Mouse (Mus musculus): Measurements from ENCODE around the gene Gm8947. TPM values are rescaled to one million over a fixed set of nuclear protein-coding genes. Genes with fewer than 3 reads are reported as not detected.
"Not testable (repeated sequence)": the region's sequence is repeated elsewhere in the genome, so short reads cannot be mapped to it uniquely, and the experiment has no call there.

The Gm8947 gene
- polyA plus RNA-seq, 1 experiment from 2014 or later, result 1.7 TPM

DNA sequence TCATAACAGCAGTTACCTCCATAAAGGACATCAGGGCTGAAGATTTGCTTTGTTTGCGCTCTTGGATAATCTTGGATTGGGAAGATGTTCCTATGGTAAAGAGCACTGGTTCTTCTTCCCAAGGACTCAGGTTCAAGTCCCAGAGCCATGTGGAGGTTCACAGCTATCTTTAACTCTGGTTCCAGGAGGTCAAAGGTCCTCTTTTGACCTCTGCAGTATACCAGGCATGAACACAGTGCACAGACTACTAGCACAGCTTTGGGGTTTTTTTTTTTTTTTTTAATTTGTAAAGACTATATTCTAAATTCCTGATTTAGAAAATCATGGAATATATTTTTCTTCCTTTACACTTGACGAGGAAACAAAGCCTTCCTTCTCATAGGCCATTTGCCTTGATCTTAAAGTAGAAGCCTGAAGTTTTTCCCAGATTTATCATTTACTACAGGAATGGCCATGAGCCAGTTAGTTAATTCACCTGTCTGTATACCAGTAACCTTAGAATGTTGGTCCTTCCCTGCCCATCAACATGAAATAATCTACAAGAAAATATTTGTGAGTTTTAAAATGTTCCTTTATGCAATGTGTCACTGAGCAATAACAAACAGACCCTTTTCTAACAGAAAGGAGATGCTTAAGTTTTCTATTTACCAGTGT lies 33.2 kb upstream of the Gm8947 start:
- no peak overlapping the region for H3K27ac ChIP-seq
- H3K9ac ChIP-seq, result no peak overlapping the region
- ATAC-seq, result no peak
- H3K27me3 ChIP-seq (replicated peaks), result 0 out of 2 replicates have a peak, but pooled peaks cover 7% of the 10 kb centered on the region
- H3K4me2 ChIP-seq, result no peak overlapping the region
- no peaks in the 10 kb centered on the region for H3K9me3 ChIP-seq (replicated peaks)
- 70% methylated on average over 2 of the region's 2 CpGs for WGBS (ENCODE audit: insufficient replicate concordance)
- H3K36me3 ChIP-seq, result no peaks in the 10 kb centered on the region
- H3K4me1 ChIP-seq, result peaks cover 18% of the 10 kb centered on the region
- H3K4me3 ChIP-seq, result no peak overlapping the region

DNA sequence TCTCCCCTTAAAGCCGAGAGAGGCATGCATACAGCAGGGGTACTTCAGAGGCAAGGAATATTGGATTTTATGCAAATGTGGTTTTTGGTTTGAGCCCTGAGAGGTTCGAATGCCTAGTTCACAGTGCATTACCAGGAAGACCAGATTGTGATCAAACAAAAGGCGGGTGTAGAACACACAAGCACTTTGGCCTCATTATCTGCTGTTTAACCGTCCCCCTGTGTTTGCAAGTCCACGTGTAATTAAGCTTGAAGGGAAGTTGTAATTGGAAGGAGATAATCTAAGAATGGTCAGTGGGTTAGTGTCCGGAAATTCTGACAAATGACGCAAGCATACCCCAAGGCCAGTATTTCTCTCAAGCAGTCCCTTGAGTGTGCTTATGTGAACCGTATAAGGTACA lies 26.1 kb upstream of the Gm8947 start:
- H3K36me3 ChIP-seq, result no peaks in the 10 kb centered on the region
- no peak overlapping the region for H3K4me3 ChIP-seq
- no peak overlapping the region for H3K9ac ChIP-seq
- H3K9me3 ChIP-seq (replicated peaks), result no peaks in the 10 kb centered on the region
- H3K27me3 ChIP-seq (replicated peaks), result no peaks in the 10 kb centered on the region
- ATAC-seq, result peak; percentile 56
- peak overlapping the region; percentile 47; the same call in 1 of the 2 replicates for H3K27ac ChIP-seq
- WGBS (ENCODE audit: insufficient replicate concordance), result 18% methylated on average over 8 of the region's 8 CpGs
- H3K4me2 ChIP-seq, result no peak overlapping the region
- H3K4me1 ChIP-seq, result peaks cover 34% of the 10 kb centered on the region

DNA sequence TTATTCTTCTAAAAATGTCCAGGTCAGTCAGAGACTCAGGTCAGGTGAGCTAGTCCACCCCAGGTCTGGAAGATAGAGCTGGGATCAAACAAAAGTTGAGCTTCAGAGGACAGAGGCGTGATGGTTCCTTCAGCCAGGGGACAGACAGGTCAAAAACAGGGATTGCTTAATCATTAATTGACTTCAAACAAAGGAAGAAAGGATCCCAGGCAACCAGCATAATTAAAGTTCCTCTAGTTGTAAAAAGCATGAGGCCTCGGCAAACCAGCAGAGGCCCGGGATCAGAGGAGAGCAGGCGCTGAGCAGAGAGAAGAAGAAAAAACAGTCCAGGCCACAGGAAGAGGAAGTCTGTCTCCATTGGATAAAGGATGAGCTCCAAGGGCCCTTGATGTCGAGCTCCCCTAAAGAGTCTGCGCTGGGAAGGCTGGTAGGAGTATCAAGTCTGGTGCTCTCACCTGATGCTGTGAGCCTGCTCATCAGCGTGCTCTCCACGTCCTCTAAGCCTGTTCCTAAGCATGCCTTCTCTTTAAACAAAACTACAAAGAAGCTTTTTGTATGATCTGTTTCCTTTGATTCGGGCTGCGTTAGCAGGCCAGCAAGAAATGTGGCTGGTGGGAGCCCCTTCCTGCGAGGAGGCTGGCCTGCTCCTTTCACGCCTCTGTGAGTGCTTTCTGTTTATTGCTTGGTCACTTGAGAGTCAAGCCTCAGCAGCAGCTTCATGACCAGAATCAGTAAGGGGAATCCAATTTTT lies 24.7 kb upstream of the Gm8947 start:
- peaks cover 45% of the 10 kb centered on the region for H3K4me1 ChIP-seq
- H3K27me3 ChIP-seq (replicated peaks), result no peaks in the 10 kb centered on the region
- 38% methylated on average over 12 of the region's 12 CpGs for WGBS (ENCODE audit: insufficient replicate concordance)
- no peaks in the 10 kb centered on the region for H3K9me3 ChIP-seq (replicated peaks)
- peak overlapping the region; percentile 31 for H3K4me2 ChIP-seq
- peak; percentile 40; the same call in 1 of the 2 replicates for ATAC-seq
- no peak overlapping the region for H3K4me3 ChIP-seq
- H3K27ac ChIP-seq, result peak overlapping the region; percentile 59
- H3K36me3 ChIP-seq, result no peaks in the 10 kb centered on the region
- H3K9ac ChIP-seq, result 0 out of 2 replicates have a peak overlapping the region, but pooled peaks have one; percentile 19

DNA sequence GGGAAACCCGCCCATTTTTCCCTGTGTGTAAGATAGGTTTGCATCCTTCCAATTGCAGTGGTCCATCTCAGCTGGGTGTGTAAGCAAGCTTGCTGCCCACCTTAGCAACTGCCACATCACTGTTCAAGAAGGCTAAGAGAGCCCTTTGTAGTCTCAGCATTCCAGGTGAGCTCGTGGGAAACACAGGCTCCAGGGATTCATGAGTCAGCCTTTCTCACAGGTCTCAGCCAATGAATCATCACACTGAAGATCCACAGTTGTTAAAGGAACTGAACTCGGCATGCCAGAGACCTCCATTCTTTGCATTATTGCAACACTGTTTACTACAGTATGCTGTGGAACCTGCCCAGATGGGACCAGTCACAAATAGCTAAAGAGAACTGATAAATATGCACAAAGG lies 23.5 kb upstream of the Gm8947 start:
- H3K4me3 ChIP-seq, result no peak overlapping the region
- H3K9ac ChIP-seq, result no peak overlapping the region
- H3K27ac ChIP-seq, result no peak overlapping the region
- H3K4me2 ChIP-seq, result no peak overlapping the region
- no peaks in the 10 kb centered on the region for H3K27me3 ChIP-seq (replicated peaks)
- no peak for ATAC-seq
- peaks cover 46% of the 10 kb centered on the region for H3K4me1 ChIP-seq
- H3K36me3 ChIP-seq, result no peaks in the 10 kb centered on the region
- H3K9me3 ChIP-seq (replicated peaks), result no peaks in the 10 kb centered on the region
- WGBS (ENCODE audit: insufficient replicate concordance), result 61% methylated on average over 3 of the region's 3 CpGs

DNA sequence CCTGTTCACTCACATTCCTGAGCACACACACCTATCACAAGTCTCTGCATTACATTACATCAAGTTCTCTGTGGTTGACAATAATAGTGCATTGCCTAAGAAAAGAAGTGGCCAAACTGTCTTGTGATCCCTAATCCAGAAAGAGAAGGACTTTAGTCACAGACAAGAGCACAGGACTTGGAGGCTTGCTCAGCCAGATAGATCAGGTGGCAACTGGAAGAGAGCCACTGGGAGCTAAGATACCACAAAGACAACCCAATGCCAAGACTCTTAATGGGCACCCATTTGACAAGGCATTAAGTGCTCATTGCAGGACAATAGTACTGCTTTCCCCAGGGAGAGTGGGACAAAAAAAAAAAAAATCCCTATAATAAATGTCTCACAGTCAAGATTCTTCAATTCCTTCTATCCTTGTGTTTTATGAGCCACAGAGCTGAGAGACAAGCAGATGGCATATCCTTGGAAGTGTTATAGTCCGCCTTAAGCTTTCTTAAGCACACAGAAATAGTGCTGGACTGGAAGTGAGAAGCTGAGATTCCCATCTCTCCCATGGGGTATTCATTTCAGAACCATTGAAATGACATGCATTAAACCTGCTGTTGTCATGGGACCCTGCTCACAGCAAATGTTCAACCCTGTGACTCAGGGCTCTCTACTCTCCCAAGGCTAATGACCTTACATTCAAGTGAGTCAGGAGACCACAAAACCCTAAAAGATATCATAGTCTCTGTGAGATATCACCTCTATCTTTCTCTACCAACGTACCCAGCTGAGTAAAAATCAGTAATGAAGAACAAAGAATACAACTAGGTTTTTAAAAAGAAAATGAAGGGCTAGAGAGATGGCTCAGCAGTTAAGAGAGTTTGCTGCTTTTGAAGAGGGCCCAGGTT lies 20.4 kb upstream of the Gm8947 start:
- WGBS (ENCODE audit: insufficient replicate concordance), result 46% methylated on average over 2 of the region's 2 CpGs
- H3K36me3 ChIP-seq, result no peaks in the 10 kb centered on the region
- no peaks in the 10 kb centered on the region for H3K27me3 ChIP-seq (replicated peaks)

DNA sequence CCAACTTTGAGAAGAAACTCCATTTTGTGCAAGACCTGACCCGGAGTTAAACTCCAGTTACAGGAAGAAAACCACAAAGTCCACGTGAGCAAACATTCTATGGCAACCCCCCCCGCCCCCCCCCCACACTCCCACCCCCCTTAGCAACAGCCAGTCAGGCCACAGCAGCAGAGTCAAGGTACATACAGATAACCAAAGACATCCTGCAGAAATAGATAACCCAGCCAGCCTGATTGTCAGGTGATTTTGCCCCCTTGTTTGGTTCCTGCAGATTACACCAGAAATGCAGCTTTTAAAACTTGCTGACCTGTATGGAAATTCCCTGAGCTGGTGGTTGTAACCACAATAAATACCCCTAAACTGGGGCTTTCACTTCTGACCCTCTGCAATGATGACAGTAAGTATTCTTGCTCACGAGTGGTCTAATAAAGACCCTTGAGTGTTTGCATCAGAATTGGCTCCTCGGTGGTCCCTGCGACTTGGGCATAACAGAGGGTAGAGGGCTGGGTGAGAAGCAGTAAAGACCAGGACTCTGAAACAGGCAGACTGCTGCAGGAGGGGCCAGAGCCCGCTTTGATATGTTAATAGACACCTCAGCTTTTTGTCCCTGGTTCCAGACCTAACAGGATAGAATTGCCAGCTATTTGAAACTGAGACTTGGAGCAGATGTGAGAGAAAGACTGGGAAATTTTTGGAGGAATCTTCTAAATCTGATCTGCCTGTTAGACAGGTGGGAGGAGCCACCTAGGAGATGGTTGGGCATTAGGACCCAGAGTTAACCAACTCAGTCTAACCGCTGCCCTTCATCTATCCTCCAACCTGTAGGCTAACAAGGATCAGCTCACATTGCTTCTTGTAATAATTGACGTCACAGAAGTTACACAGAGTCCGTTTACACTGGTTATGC lies 14.9 kb upstream of the Gm8947 start:
- Histone ChIP-seq H3K9me3 (replicated peaks) (no peaks in the 10 kb centered on the region), H3K4me1 (peaks cover 62% of the 10 kb centered on the region), H3K4me2 (peak overlapping the region; percentile 80), H3K4me3 (peak overlapping the region; percentile 48), H3K27me3 (replicated peaks) (no peaks in the 10 kb centered on the region), H3K36me3 (no peaks in the 10 kb centered on the region), H3K27ac (peak overlapping the region; percentile 95), H3K9ac (peak overlapping the region; percentile 68)
- ATAC-seq, result peak; percentile 88
- 3% methylated on average over 10 of the region's 10 CpGs for WGBS (ENCODE audit: insufficient replicate concordance)

More for the DNA sequence above, 20.4 kb upstream of the Gm8947 start:
- H3K9me3 ChIP-seq (replicated peaks), result no peaks in the 10 kb centered on the region
- H3K9ac ChIP-seq, result no peak overlapping the region
- H3K27ac ChIP-seq, result no peak overlapping the region
- no peak overlapping the region for H3K4me2 ChIP-seq
- ATAC-seq, result no peak
- no peak overlapping the region for H3K4me3 ChIP-seq
- peaks cover 43% of the 10 kb centered on the region for H3K4me1 ChIP-seq

DNA sequence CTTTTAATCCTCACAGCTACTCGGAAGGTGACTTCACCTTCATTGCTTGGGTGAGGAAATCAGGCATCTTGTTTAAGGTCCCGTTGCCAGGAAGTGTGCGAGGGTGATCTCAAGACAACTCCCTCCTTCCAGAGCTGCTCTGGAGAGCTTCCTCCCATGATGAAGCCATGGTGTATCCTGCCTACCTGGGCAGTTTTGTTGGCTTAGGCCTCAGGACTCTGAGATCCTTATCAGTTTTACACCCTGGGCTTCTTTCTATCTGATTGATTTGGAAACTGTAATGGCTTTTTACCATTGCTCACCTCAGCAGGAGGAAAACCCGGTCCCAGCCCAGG lies 14.3 kb upstream of the Gm8947 start:
- peak; percentile 71 for ATAC-seq
- peaks cover 59% of the 10 kb centered on the region for H3K4me1 ChIP-seq
- peak overlapping the region; percentile 95 for H3K27ac ChIP-seq
- H3K9ac ChIP-seq, result peak overlapping the region; percentile 68; the same call in 1 of the 2 replicates
- no peaks in the 10 kb centered on the region for H3K36me3 ChIP-seq
- H3K27me3 ChIP-seq (replicated peaks), result no peaks in the 10 kb centered on the region
- H3K9me3 ChIP-seq (replicated peaks), result no peaks in the 10 kb centered on the region
- 14% methylated on average over 4 of the region's 4 CpGs for WGBS (ENCODE audit: insufficient replicate concordance)
- H3K4me2 ChIP-seq, result peak overlapping the region; percentile 80
- H3K4me3 ChIP-seq, result peak overlapping the region; percentile 48

DNA sequence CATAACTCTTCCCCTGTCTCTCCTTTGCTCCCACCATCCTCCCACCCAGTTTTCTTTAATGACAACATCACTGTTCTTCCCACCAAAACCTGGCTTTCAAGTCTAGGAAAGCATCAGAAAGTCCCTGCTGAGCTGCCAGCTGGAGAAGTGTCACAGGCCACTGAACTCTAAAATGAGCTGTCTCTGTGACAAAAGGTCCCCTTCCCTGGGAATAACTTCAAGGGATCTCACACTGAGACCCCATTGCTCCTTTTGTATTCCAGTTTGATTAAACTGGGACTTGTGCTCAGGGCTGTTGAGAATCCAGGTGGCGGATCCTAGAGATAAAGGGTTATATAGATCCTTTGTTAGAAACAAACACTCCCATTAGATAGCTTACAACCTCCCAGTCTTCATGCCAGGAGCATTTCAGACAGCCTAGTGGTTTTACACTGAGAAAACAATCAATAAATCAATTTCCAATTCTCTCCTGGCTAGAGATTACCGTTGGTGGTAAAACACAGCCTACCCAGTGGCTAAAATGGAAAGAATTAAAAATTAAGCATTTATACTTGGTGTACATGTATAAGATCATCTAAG lies 13.6 kb upstream of the Gm8947 start:
- Histone ChIP-seq H3K9ac (0 out of 2 replicates have a peak overlapping the region, but pooled peaks have one; percentile 68), H3K27me3 (replicated peaks) (no peaks in the 10 kb centered on the region), H3K36me3 (no peaks in the 10 kb centered on the region), H3K9me3 (replicated peaks) (no peaks in the 10 kb centered on the region), H3K4me2 (no peak overlapping the region; the same call in 1 of the 2 replicates), H3K27ac (peak overlapping the region; percentile 95), H3K4me3 (no peak overlapping the region), H3K4me1 (peaks cover 64% of the 10 kb centered on the region)
- WGBS (ENCODE audit: insufficient replicate concordance), result 78% methylated on average over 2 of the region's 2 CpGs
- ATAC-seq, result no peak

DNA sequence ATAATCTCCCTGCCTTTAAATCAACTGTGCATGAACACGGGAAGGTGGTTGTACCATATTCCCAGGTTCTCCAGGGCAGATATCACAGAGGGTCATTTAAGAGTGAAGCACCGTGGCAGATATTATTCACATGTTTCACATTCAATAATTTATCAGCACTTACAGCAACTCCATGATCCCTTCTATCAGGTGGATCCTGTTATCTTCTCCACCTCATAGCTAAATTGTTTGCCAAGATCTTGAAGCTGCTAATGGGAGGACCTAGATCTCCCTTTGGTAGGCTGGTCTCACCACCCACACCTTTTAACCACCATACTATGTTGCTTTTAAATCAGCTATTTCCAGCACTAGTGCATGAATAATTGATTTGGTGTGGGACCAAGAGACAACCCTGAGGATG lies 12.0 kb upstream of the Gm8947 start:
- no peaks in the 10 kb centered on the region for H3K9me3 ChIP-seq (replicated peaks)
- H3K9ac ChIP-seq, result no peak overlapping the region
- no peak overlapping the region for H3K4me2 ChIP-seq
- H3K27ac ChIP-seq, result no peak overlapping the region
- WGBS (ENCODE audit: insufficient replicate concordance), result 27% methylated on average over 2 of the region's 2 CpGs
- peaks cover 66% of the 10 kb centered on the region for H3K4me1 ChIP-seq
- no peak for ATAC-seq
- no peak overlapping the region for H3K4me3 ChIP-seq
- H3K36me3 ChIP-seq, result no peaks in the 10 kb centered on the region
- no peaks in the 10 kb centered on the region for H3K27me3 ChIP-seq (replicated peaks)

DNA sequence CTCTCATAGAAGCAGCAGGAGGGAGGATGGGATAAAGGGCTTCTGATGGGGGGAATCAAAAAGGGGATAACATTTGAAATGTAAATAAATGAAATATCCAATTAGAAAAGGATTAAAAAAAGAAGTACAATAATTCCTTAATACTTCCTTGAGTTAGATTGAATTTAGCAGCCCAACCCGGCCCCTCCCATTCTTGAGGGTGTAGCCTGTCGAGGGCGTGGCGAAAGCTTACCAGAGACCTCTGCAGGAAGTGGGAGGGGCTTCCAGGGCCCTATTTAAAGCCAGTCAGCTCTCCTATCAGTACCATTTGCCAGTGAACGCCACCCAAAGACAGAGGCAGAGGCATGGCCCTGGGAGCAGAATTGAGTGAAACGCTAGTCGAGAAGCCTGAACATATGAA lies 9.9 kb upstream of the Gm8947 start, which contains the start of gene Gm47985:
Gm47985 (plus strand) TSS at position 272 of the 400 bp plus-strand sequence.
- H3K4me3 ChIP-seq; H3K9me3 ChIP-seq (replicated peaks); H3K27ac ChIP-seq; H3K4me2 ChIP-seq; ATAC-seq; H3K9ac ChIP-seq; H3K27me3 ChIP-seq (replicated peaks); H3K36me3 ChIP-seq: not testable (repeated sequence)
- 60% methylated on average over 1 of the region's 7 CpGs for WGBS (ENCODE audit: insufficient replicate concordance)
- peaks cover 54% of the 10 kb centered on the region for H3K4me1 ChIP-seq

DNA sequence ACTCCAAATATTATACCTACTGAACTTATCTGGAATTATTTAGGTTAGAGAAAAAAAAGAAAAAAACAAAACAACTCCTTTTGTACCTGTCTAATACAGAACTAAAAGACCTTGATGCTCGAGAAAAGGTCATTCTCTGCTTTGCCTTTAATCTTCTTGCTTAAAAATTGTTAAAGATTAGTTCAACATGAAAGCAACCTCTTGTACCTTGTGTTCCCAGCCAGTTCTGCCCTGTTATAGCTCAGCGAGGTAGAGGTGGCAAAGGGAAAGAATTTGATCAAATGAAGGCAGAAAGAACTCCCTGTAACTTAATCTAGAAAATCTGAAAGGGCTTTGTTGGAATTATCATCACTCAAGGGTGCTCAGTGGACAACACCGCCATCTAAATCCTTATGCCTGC lies 6.0 kb upstream of the Gm8947 start:
- not testable (repeated sequence) for ATAC-seq
- WGBS (ENCODE audit: insufficient replicate concordance), result 79% methylated on average over 3 of the region's 3 CpGs

More for the DNA sequence above, 6.0 kb upstream of the Gm8947 start:
- not testable (repeated sequence) for H3K27ac ChIP-seq; H3K9me3 ChIP-seq (replicated peaks); H3K27me3 ChIP-seq (replicated peaks); H3K4me3 ChIP-seq; H3K4me2 ChIP-seq; H3K9ac ChIP-seq; H3K36me3 ChIP-seq
- peaks cover 27% of the 10 kb centered on the region for H3K4me1 ChIP-seq

All from liver, embryonic 12.5 days (tissue).